Mouse (Mus musculus) lung, adult 2 months (tissue): ENCODE results near the gene Agap1. TPM values are rescaled to one million over a fixed set of nuclear protein-coding genes. Genes with fewer than 3 reads are reported as not detected.
A peak's percentile ranks its signal among the peaks of the same experiment; 100 is the strongest.

Source experiments
- DNase-seq: peaks from one replicate; pipeline ENCODE4 v3.0.0; 2022
- H3K4me1 ChIP-seq: fragments of 200-500 bp; 2 replicates; pipeline ENCODE4 v1.6.1; 2011; ENCODE audit warnings: low read length; ENCODE audit not compliant: control insufficient read depth, insufficient read depth
- H3K4me3 ChIP-seq: fragments of 200-500 bp; replicated peaks from 2 replicates; pipeline ENCODE3; 2011; ENCODE audit warnings: low read depth, mild to moderate bottlenecking, control low read depth, low read length; ENCODE audit errors: extremely low read depth
- CTCF ChIP-seq: fragments of 200-500 bp; IDR thresholded peaks from 2 replicates; pipeline ENCODE4 v1.5.1; 2011; ENCODE audit warnings: mild to moderate bottlenecking, low read length, control low read depth; ENCODE audit not compliant: insufficient read depth
- POLR2A ChIP-seq: fragments of 200-500 bp; IDR thresholded peaks from 2 replicates; pipeline ENCODE4 v1.6.1; 2011; ENCODE audit warnings: low read depth, mild to moderate bottlenecking, control low read depth, low read length, borderline replicate concordance; ENCODE audit errors: extremely low read depth
- WGBS: fragments of 180-500 bp; shearing (Covaris S2); methylation state at CpG from one replicate; pipeline ENCODE4 v1.1.7; 2018; 5-methylcytosine and 5-hydroxymethylcytosine counted together
- polyA plus RNA-seq: library from polyadenylated mRNA; depleted of rRNA; stranded (reverse); fragments of >200 nt; gene quantifications from 2 replicates; pipeline ENCODE4 v1.2.3, GENCODE M21; 2012

Gene Agap1
- polyA plus RNA-seq, 1 experiment, result 28.0 TPM

DNA sequence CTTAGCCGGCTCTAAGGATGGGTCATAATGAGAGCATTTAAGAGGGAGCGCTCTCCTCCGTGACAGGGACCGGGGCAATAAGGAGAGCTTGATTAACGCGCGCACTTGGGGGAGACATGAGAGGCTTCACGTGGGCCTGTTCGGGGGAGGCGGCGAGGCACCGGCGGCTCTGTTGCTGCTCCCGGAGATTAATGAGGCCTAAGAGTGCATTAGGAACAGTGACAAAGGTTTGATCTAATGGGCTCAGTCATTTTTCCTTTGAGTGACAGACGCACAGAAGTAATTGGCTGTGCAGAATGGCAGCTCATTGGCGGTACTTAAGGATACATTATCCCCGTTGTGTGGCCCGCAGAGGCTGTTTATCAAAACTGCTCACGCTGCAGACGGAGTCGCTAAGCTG is 296.3 kb downstream of the Agap1 start:
- Histone ChIP-seq H3K4me1 (no peaks in the 10 kb centered on the region), H3K4me3 (no peak overlapping the region)
- 57% methylated on average over 21 of the region's 21 CpGs for WGBS
- TF ChIP-seq CTCF (no peak), POLR2A (no peak)
- DNase-seq, result no peak

- no peak for DNase-seq
- H3K4me3 ChIP-seq, result no peak overlapping the region
- TF ChIP-seq POLR2A (no peak), CTCF (no peak)
- H3K4me1 ChIP-seq, result no peaks in the 10 kb centered on the region
- WGBS, result 71% methylated on average over 11 of the region's 11 CpGs
Measured at GRCm38 (mm10) chr1:89751344-89751743, 296.7 kb downstream of the Agap1 start.

DNA sequence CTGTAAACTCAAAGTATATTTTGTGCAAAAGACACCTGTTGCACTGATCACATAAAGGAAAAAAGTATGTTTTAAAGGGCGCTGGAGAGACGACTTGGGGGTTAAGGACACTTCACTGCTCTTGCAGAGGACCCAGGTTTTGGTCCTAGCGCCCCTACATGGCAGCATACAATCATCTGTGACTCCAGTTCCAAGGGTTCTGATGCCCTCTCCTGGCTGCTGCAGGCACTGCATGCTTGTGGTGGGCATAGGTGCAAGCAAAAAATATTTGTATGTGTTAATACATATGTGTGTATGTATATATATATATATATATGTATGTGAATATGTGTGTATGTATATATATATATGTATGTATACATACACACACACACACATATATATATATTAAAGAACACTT is 298.1 kb downstream of the Agap1 start:
- Histone ChIP-seq H3K4me1 (no peaks in the 10 kb centered on the region), H3K4me3 (no peak overlapping the region)
- TF ChIP-seq CTCF (peak; percentile 38; the same call in 1 of the 2 replicates), POLR2A (no peak)
- DNase-seq, result no peak
- over 99% methylated on average over 3 of the region's 3 CpGs for WGBS

GRCm38 (mm10) chr1:89755358-89755757 is 300.8 kb downstream of the Agap1 start:
- H3K4me1 ChIP-seq, result no peaks in the 10 kb centered on the region
- TF ChIP-seq CTCF, result no peak
- TF ChIP-seq POLR2A, result no peak
- no peak overlapping the region for H3K4me3 ChIP-seq
- WGBS, result 73% methylated on average over 12 of the region's 12 CpGs
- no peak for DNase-seq

GRCm38 (mm10) chr1:89756387-89756786 is 301.8 kb downstream of the Agap1 start:
- H3K4me1 ChIP-seq, result no peaks in the 10 kb centered on the region
- TF ChIP-seq POLR2A (no peak), CTCF (no peak)
- no peak for DNase-seq
- H3K4me3 ChIP-seq, result no peak overlapping the region
- WGBS, result 85% methylated on average over 8 of the region's 8 CpGs

GRCm38 (mm10) chr1:89757545-89757944 is 302.9 kb downstream of the Agap1 start:
- Histone ChIP-seq H3K4me3 (no peak overlapping the region), H3K4me1 (no peaks in the 10 kb centered on the region)
- DNase-seq, result no peak
- WGBS, result 75% methylated on average over 3 of the region's 3 CpGs
- TF ChIP-seq CTCF (peak; percentile 37), POLR2A (no peak)

DNA sequence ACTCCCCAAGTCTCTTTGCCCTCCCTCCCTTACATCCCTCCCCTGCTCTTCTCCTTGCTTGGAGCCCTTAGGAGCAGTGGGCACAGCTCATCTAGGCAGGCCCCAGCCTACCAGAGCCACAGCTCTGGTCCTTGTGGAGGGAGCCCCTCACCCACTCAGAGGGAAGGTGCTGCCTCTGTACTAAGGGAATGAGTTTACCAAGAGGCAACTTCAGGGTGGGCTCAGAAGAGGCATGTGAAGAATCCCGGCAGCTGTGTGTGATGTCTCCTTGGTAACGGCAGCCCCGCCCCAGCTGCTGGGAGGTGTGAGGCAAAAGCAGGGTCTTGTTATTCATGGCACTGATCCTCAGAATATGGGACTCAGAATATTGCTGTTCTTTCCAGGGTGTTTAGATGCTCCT is 309.3 kb downstream of the Agap1 start:
- WGBS, result 55% methylated on average over 3 of the region's 3 CpGs
- Histone ChIP-seq H3K4me3 (no peak overlapping the region), H3K4me1 (0 out of 2 replicates have a peak, but pooled peaks cover 2% of the 10 kb centered on the region)
- TF ChIP-seq CTCF, result no peak
- TF ChIP-seq POLR2A, result no peak
- no peak for DNase-seq

GRCm38 (mm10) chr1:89766891-89767290 is 312.3 kb downstream of the Agap1 start:
- 68% methylated on average over 8 of the region's 8 CpGs for WGBS
- TF ChIP-seq POLR2A (no peak), CTCF (no peak)
- DNase-seq, result no peak
- Histone ChIP-seq H3K4me1 (0 out of 2 replicates have a peak, but pooled peaks cover 2% of the 10 kb centered on the region), H3K4me3 (no peak overlapping the region)

DNA sequence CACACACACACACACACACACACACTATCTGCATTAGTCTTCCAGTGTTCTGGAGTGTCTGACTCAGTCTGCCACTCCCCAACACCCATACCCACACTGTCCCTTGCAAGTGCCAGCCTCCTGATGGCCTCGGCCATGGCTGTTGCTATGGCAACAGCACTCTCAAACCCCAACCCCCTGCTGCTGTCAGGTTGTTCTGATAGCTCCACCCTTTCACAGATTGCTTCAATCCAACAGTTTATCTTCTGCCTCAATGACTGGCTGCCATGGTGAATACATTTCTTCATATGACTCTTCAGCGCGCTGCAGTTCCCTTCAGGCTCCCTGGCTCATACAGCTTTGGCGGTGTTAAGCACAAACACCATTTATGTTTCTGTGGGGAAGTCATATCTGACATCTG is 315.0 kb downstream of the Agap1 start:
- Histone ChIP-seq H3K4me1 (no peaks in the 10 kb centered on the region), H3K4me3 (no peak overlapping the region)
- WGBS, result 82% methylated on average over 4 of the region's 4 CpGs
- DNase-seq, result no peak
- TF ChIP-seq POLR2A (no peak), CTCF (no peak)

DNA sequence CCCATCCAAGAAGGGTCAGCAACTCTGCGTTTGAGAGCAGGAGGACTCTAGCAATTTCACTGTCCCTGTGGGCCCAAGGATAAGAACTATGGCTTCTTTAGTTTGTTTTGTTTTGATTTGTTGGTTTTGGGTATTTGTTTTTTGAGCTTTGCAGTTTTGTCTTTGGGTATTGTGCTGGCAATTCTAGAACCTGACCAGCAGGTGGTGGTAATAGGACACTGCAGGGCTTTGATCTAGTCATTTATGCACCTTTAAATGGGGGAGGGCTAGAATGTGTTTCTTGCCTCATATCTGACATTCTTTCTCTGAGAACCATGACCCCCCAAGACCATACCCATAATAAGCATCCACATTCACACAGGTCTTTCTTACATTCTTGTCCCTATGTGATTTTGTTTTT is 315.7 kb downstream of the Agap1 start:
- no peak overlapping the region for H3K4me3 ChIP-seq
- TF ChIP-seq POLR2A, result no peak
- TF ChIP-seq CTCF, result no peak
- H3K4me1 ChIP-seq, result no peaks in the 10 kb centered on the region
- no peak for DNase-seq
- WGBS, result 81% methylated on average over 1 of the region's 1 CpGs
